Mouse (Mus musculus) CD8-positive naive resting alpha-beta T cell, adult 2 months (primary cell): ENCODE data around the gene Nlrc5.
A peak's percentile ranks its signal among the peaks of the same experiment; 100 is the strongest.
"Not testable (repeated sequence)": the region's sequence is repeated elsewhere in the genome, so short reads cannot be mapped to it uniquely, and the experiment has no call there.

Experiments used
- DNase-seq, 2 experiments: peaks; one replicate each; pipeline ENCODE4 v3.0.0; 2022; ENCODE audit warnings: low read depth in 2 of 2, low spot score in 2 of 2

The Nlrc5 gene

DNA sequence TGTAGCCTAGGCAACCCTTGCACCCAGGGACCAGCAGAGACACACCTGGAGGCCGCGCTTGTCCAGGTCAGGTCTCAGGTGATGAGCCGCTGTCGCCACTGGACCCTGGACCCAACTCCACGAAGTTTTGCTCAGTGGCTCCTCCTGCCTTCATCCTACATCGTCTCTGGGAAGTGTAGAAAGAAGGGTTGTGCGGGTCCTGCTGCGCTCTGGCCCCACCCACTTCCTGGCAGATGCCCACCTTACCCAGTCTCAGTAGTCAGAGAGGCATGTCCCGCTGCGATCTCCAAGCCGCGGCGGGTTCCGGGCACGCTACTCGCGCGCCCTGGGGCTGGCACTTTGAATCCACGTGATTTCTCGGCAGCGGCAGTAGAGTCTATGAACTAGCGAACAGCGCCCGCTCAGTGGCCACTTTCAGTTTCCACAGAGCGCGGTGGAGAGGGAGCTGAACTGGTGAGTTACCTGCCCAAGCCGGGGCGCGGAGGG lies at the start of gene Nlrc5:
Gene Nlrc5 (plus strand): TSS at position 376 of the 486 bp plus-strand sequence.
- DNase-seq, result peak; percentile 89 to 90

DNA sequence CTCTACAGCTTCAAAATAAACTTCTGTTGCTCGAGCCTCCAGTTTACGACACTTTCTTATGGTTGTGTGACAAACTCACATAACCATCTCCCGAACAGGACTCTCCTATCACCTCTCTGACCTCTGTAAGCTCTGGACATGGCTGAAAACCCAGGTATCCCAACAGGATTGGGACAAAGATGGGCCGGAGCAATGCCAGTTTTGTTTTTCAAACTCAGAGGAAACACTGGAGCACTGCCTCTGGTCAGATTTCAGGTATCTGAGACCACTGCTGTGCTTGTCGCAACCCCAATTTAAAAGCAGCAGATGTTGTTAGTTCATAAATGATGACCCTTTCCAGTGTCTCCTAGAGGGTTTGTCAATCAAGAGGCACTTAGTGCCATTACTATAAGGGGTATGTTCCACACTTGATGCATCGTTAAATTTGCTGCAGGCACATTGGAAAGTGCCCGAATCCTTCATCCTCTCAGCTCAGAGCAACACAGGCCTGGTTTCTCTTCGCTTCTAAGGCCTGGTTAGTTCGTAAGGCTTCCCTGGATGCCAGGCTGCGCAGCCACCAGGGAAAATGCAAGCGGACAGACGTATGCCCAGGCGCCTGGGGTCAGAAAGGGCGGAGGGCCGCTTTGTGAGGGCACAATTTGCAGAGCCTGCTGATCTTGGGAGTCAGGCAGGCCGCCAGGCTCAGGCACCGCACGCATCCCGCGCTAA lies 48.5 kb upstream of the Nlrc5 start:
- DNase-seq, result no peak

DNA sequence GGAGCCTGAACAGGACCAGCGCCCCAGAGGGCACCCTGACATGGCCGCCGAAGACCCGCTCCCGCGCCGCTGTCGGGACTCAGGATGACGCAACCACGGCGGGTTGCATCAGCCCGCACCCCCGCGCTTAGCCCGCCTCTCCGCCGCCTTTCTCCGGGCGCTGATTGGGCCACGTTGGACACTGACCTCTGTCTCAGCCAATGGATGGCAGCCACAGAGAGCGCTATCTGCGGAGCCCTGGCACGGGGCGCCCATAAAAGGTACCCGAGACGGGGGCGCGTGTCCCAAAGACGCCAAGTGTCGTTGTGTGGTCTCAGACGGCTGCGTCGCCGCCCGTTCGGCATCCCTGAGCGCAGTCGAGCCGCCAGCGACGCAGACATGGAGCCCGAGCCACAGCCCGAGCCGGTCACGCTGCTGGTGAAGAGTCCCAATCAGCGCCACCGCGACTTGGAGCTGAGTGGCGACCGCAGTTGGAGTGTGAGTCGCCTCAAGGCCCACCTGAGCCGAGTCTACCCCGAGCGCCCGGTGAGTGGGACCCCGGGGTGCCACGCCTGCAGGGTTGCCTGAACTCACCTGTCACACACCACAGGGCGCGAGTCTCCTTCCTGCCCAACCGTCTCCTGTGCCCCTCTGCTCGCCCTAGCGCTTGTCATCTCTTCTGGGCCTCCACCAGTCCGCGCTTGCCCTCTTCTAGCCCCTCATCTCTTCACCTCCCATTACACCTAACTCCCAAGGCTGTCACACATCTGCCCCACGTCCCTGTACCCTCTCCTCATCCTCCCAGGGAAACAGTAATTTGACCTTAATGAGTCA lies 47.7 kb upstream of the Nlrc5 start, which contains the start of gene Herpud1:
Gene Herpud1 (plus strand): TSS at position 225 of the 813 bp plus-strand sequence.
- DNase-seq, result peak; percentile 93 to 95

DNA sequence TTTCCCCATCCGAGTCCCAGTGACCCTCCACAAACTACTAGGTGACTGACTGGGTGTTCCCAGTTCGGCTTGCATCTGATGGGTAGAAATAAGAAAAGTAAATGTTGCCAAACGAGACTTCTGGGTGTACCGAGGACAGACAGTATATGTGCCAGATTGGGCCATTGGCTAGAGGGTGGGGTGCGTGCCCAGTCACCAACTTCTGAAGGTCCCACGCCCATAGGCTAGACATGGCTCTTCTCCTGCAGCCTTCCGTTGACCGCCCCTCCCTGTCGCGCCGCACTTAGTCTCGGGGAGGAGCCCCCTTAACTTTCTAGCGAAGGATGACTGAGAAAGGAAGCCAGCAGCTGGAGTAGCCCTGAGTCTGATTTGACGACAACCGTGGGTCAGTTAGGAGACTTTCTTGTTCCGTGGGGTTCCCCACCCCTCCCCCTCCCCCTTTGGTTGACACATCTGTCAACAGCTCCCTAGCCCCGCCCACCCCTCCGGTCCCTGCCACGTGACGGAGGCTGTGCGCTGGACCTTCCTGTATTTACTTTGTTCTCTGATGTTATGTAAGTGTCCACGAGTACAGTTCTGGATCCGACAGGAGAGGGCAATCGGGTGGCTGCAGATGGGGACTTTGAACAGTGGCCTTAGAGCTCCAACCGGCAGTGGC lies 47.0 kb upstream of the Nlrc5 start:
- no peak for DNase-seq

DNA sequence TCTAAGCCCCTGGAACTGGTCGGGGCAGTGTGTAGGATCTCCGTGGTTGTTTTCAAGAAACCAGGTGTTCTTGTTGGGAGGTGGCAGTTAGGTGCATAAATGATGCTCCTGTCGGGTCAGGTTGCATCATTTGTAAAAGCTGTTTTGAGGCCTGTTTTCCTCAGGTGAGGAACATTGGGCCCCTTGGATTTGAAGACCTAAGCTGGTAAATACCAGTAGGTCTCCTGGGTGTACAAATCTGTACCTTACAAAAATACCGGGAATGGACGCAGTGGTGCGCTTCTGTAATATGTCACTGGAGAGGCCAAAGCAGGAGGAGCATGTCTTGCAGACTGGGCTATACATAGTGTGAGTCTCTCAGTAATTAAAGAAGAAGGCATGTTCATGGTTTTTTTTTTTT lies 46.4 kb upstream of the Nlrc5 start:
- no peak for DNase-seq

DNA sequence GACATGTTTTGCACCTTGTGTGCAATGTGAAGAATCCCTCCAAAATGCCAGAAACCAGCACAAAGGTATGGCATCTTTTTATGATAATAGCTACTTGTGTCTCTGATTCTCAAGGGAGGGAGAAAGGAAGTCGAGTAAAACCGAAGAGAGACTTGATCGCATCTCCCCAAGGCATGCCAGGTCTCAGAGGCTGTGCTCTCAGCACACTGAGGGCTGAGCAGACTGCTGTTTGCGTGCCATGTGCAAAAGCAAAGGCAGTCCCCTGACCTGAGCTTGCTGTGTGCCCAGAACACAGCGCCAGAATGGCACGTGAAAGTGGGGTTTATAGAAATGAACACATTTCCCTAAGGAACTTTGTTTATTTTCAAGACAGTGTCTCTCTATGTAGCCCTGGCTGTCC lies 44.6 kb upstream of the Nlrc5 start:
- no peak for DNase-seq

DNA sequence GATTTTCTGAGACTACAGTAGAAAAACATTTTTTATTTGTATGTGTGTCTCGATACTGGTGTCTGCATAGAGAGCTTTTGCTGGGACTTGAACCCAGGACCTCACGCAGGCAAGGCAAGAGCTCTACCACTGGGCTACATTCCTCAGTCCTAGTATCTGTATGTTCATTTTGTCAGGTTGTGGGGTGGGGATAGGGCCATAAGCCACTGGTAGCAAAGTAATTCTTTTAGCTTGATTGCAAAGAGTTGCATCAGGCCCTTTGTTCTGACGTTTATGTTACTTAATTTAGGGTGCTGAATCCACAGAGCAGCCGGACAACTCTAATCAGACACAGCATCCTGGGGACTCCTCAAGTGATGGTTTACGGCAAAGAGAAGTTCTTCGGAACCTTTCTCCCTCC lies 43.7 kb upstream of the Nlrc5 start:
- DNase-seq, result no peak

DNA sequence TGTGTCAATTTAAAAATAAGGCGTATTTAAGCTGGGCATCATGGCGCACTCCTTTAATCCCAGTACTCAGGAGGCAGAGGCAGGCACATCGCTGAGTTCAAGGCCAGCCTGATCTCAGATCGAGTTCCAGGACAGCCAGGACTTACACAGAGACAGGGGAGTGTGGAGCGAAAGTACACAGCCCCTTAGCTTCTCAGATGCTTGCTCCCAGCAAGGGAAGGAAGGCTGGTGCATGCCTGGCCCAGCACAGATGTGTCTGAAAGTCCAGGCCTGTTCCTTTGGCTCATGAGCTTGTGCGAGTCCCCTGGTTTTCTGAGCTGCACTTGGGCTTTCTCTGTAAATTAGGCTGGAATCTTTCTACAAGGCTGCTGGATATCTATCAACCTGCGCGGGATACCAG lies 43.2 kb upstream of the Nlrc5 start:
- DNase-seq, result no peak

DNA sequence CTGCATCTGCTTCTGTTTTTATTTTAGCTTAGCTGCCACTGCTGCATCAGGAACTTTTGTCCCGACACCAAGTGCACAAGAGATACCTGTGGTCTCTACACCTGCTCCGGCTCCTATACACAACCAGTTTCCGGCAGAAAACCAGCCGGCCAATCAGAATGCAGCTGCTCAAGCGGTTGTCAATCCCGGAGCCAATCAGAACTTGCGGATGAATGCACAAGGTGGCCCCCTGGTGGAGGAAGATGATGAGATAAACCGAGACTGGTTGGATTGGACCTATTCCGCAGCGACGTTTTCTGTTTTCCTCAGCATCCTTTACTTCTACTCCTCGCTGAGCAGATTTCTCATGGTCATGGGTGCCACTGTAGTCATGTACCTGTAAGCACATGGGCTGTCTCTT lies 42.0 kb upstream of the Nlrc5 start:
- DNase-seq, result peak; percentile 47 to 62

DNA sequence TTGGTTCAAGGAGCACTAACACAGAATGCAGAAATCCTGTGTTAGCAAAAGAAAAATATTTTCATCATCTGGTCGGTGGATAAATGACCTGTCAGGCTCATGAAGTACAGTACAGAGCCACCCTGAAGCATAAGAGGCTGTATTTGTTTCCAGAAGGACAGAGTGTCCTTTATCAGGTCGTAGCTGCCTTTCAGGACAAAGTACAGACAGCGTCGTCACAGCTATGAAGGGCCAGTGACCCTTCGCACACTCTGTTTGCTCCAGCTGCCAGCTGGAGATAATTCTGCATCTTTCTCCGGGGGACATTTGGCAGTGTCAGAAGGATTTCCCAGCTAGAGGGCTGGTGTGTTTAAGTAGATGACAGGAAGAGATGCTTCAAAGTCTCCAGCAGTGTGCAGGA lies 41.5 kb upstream of the Nlrc5 start:
- DNase-seq, result no peak

DNA sequence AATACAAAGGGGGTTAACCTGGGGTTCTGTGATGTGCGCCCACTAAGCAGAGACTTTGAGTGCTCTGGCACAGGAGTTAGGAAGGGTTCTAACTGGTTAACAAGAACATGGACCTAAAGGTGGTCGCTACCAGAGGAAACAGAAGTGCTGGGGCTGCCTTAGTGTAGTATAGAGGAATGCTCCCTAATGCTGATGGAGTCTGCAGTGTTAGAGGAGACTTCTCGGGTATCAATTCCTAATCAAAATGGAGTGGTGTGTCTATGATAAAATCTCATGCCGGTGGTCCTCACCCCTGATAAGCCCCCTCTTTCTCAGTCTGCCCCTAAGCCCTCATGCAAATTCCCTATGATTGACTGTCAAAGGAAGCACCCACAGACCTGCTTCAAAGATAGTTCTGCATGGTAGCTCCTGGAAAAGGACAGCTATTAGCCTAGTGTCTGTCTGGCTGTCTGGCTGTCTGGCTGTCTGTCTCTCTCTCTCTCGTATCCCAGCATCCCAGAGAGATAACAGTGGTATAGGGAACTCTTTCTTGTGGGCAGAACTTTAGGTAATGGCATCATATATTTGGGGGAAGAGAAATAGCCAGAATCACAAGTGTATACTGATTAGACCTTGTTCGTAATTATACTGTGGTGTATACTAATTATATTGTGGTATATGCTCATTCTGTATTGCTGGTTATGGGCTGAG lies 38.2 kb upstream of the Nlrc5 start:
- DNase-seq, result no peak

DNA sequence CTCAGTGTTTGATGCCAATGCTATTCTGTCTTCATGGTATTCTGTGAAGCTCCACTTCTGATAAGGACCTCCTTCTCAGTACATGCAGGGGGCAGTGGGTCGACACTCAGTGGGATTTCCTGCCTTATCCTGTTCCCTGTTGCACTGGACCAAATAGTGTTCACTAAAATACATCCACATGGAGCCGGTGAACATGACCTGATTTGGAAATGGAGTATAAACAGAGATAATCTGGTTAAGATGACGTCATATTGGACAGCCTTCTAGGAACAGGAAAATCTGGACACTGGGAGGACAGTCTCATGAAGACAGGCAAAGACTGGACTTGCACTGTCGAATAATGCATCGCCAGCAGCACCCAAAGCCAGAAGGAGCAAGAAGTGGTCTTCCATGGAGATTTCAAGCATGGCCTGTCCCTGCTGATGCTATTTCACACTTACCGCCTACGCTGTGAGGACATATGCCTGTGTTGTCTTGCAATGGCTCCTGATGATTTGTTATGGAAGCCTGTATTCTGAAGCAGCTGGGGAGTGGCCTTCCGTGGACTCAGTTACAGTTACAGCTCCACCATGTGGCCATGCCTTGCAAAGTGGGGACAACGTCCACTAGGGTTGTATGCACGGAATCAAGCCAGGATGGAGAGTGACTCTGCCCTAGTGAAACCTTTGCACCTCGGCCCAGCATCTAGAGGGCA lies 37.0 kb upstream of the Nlrc5 start:
- DNase-seq, result peak in 1 of 2 experiments; percentile 40

DNA sequence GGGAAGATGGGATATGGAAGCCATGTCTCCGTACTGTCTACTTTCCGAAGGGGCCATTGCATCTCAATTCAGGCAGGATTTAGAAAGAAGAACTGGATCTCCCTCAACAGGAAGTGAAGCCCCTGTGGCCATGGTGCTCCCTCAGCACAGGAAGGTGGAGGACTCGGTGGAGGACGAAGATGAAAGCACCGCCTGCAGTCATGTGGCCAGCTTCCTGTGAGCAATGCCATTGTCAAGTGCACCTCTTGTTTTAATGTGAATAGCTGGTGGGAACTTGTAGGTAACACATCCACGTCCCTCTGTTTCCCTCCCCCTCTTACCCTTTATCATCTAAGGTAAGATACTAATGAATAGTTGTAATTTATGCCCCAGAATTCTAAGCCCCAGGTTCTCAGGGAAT lies 35.6 kb upstream of the Nlrc5 start:
- DNase-seq, result peak; percentile 31 to 52

DNA sequence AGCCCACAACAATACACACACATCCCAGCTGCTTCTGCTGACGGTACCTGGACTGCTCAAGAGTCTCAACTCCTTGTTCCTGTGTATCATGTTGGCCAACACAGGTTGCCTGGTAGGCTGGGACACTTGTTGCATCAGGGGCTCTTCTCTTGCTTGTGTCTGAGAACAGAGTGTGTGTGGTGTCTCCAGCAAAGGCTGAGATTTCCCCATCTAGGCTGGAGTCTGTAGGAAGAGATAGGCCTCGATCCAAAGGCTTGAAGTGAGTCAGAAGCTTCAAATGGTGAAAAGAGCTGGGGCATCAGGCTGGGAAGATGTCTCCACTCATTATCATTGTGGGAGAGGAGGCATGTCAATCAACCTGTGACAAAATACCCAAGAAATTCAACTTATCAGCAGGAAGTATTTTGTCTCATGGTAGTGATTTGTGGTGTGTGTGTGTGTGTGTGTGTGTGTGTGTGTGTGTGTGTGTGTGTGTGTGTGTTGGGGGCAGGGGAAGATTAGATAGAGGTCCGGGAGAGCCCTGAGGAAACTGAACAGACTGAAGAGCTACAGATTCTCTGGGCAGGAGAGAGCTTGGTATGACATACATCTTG lies 34.7 kb upstream of the Nlrc5 start:
- DNase-seq, result no peak

DNA sequence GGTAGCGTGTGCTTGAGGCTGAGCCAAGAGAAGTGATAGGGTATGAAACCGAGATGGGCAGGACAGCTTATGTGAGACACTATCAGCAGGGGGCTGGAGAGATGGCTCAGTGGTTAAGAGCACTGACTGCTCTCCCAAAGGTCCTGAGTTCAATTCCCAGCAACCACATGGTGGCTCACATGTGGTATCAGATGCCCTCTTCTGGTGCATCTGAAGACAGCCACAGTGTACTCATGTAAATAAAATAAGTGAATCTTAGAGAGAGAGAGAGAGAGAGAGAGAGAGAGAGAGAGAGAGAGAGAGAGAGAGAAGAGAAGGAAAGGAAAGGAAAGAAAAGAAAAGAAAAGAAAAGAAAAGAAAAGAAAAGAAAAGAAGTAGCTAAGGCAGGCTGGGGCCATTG lies 34.2 kb upstream of the Nlrc5 start:
- not testable (repeated sequence) for DNase-seq

DNA sequence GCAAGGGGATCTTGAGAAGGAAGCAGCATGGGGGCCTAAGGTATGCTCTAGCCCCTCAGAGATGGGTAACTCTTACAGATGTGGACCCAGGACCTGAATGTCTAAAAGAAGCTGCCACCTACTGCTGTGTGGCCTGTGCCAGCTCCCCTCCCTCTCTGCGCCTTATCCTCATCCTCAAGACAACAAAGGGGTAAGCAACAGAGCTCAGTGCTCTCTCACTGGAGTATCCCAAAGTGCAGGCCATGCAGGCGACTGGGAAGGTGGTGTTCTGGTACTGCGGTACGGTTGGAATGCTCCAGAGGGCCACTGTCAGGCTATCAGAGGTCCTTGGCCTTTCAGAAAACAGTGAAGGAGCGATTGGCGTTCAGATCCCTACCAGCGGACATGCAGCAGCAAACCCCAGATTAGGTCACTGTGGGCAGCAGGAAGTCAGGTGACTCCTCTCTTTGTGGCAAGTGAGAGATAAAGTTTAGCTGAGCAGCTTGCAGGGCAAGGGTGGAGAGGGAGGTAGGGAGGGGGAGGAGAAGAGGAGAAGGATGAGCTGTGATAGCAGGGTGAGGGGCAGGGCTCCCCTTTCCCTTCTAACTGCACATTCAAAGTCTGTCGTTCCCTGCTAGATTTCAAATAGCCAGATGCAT lies 25.6 kb upstream of the Nlrc5 start:
- DNase-seq, result no peak

DNA sequence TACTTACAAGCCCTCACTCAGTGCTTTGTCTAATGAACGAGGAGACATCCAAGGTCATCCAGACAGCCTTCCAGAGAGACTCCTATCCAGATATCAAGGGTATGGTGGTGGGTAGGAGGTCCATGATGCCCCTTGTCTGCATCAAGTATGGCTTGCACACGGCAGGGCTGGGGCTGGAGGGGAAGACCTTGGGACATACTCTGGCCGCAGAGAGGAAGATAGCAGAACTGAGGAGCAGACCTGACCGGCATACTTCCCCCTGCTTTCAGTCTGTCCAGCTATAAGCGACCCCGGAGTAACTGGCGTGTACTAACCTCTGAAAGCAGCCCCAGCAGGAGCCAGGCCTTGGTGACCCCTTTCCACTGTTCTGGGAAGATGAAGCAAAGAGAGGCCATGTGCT lies 24.6 kb upstream of the Nlrc5 start:
- no peak for DNase-seq

DNA sequence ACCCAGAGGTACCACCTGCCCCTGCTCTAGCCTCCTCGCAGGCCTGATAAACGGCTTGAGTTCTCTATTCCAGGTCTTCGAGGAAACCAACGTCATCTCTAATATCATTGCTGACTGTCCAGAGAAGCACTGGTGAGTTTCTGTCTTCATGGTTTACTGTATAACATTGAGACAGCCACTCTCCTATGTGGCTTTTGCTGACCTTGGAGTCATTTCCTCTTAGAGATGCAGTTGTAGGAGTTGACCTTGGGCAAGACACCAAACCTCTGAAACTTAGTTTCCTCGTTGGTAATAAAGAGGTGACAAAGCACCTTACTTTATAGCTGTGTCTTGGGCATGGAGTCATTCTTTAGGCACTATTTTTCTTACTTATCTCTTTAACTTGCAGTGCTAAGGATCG lies 21.6 kb upstream of the Nlrc5 start:
- DNase-seq, result no peak

DNA sequence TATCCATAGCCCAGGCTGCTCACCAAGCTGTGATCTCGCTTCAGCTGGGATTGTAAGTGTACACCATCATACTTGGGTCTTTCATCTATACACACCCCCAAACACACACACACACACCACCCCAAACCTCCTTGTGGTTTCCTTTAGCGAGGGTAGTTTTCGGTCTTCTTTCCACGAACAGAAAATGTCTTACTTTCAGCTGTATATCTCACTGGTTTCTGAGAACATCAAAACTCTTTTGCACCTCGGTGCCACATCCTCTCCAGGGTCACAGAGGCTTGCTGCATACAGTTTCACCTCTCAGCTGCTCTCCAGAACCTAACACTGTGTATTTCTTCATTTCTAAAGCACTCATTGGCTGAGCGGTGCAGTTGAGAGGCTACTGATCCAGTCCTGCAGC lies 20.6 kb upstream of the Nlrc5 start:
- peak; percentile 54 to 70 for DNase-seq

DNA sequence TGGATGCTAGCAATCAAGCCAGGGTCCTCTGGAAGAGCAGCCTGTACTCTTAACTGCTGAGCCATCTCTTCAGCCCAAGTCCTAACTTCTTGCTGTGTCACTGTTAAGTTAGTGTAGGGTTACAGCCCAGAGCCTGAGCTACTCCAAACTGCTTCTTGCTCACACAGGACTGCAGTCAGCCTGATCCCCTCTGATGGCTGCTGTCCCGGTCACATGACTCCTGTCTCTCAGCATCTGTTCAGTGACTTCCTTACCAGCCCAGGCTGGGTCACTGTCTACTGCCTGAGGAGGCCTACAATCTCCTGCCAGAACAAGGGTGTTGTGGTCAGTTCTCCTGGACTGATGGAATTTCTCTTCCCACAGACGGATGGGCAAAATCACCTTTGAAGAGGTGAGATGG lies 18.9 kb upstream of the Nlrc5 start:
- no peak for DNase-seq
